Mouse (Mus musculus) right cerebral cortex, postnatal 14 days (tissue): ENCODE results near the gene Gm20388.

Experiments
- DNase-seq: peaks from one replicate; pipeline ENCODE4 v3.0.0; 2022

Gm20388 gene

DNA sequence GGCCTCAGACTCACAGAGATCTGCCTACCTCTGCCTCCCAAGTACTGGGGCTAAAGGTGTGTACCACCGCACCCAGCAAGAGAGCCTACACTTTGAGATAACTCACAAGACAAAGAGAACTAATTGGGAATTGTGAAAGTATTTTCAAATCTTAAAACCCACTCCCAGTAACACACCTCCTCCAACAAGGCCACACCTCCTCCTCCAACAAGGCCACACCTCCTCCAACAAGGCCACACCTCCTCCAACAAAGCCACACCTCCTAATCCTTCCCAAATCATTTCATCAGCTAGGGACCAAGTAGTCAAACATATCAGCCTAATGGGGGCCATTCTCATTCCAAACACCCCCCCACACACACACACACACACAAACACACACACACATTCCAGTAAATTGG lies 3863.8 kb downstream of the Gm20388 start:
- DNase-seq: no peak

- DNase-seq: no peak
These were observed 3866.7 kb downstream of the Gm20388 start for GRCm38 (mm10) chr8:123777319-123777718.

DNA sequence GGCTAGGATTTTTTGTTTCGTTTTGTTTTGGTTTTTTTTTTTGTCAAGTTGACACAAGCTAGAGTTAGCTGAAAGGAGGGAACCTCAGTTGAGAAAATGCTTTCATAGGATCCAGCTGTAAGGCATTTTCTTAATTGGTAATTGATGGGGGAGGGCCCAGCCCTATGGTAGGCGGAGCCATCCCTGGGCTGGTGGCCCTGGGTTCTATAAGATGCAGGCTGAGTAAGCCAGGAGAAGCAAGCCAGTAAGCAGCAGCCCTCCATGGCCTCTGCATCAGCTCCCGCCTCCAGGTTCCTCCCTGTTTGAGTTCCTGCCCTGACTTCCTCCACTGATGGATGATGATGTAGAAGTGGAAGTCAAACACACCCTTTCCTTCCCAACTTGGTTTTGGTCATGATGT lies 3869.8 kb downstream of the Gm20388 start:
- no peak for DNase-seq

DNA sequence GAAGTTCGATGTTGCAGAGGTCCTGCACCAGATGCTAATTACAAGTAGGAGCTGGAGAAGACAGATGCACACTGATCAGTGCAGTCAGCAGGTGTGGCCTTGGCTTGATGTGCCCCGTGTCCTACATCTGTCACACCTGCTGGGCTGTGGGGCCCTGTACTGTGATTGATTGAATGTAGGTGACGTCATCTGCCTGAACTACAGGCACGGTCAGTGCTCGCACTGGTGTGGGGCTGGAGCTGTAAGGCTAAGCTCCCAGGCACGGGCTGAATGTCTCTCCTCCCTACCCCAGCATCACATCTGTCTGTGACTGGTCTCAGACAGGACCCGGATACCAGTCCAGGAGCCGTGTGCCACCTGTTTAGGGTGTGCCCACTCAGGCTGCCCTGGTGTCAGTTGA lies 3870.6 kb downstream of the Gm20388 start:
- no peak for DNase-seq

GRCm38 (mm10) chr8:123783525-123784249 lies 3873.0 kb downstream of the Gm20388 start:
- peak; percentile 89 for DNase-seq

DNA sequence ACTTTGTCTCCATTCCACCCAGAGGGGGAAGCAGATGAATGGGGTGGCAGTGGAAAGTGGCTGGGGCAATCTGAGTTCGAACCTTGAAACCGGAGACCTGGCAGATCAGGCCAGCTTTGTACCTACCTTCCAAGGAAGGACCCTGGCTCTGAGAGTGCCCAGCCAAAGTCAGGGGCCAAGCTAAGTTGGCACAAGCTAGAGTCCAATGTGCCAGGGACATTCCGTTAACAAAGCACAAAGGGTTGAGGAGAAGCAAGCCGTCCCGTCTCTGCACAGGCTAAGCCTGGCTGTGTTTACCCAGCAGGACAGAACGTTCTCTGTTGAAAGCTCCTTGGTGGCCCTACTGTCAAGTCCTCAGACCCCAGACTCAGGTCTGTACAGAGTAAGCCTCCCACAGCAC lies 3875.5 kb downstream of the Gm20388 start:
- DNase-seq: no peak

- DNase-seq: no peak
These were observed 3876.0 kb downstream of the Gm20388 start for GRCm38 (mm10) chr8:123786644-123787043.

GRCm38 (mm10) chr8:123787254-123787897 lies 3876.7 kb downstream of the Gm20388 start:
- no peak for DNase-seq

DNA sequence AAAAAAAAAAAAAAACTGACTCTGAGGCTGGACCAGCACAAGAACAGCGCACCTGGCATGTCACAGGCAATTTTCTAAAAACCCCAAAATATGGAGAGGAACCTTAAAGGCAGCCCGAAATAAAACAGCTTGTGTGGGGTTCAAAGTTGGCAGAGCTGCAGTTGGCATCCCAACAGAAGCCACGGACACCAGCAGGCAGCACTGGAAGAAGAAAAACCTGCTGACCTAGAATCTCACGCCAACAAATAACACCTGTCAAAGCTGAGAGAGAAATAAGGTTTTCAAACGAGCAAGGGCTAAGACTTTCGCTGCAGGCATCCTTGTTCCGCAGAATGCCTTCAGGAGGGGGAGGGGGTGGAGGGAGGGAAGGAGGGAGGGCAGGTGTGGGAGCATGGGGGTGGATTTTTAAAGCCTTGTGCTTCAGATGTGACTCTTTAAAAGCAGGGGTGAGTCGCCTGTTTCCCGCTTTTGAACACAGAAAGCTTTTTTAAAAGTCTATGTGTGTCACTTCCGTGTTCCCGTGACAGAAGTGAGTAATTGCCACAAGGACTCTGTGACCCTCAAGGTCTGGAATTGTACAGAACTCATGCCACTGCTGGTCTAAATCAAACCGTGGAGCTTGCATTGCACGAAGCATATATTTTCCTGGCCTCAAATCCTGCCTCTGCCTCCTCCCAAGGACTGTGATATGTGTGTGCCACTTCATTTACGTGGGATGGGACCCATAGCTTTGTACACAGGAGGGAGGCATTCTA lies 3878.0 kb downstream of the Gm20388 start:
- no peak for DNase-seq

DNA sequence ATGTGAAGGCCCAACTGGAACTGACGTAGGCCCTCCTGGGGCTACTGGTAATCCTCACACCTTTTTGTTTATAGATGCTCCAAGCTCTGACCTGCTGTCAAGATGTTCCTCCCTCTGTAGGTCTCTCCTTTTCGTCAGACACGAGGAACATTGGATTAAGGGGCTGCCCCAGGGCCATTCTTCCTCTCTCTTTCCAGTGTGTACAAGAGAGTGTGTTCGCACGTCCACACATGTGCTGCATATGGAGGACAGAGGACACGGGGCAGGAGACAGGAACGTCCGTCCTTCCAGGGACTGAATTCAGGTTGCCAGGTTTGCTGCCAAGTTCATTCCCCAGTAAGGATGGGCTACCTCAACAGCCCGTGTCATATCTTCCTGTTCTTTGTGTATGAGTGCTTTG lies 3878.8 kb downstream of the Gm20388 start:
- DNase-seq: no peak

GRCm38 (mm10) chr8:123789970-123790369 lies 3879.3 kb downstream of the Gm20388 start:
- DNase-seq: peak; percentile 88

GRCm38 (mm10) chr8:123791101-123791844 lies 3880.6 kb downstream of the Gm20388 start:
- DNase-seq: no peak

GRCm38 (mm10) chr8:123791845-123792225 lies 3881.2 kb downstream of the Gm20388 start:
- no peak for DNase-seq

- DNase-seq: no peak
These were observed 3883.3 kb downstream of the Gm20388 start for GRCm38 (mm10) chr8:123793900-123794299.

DNA sequence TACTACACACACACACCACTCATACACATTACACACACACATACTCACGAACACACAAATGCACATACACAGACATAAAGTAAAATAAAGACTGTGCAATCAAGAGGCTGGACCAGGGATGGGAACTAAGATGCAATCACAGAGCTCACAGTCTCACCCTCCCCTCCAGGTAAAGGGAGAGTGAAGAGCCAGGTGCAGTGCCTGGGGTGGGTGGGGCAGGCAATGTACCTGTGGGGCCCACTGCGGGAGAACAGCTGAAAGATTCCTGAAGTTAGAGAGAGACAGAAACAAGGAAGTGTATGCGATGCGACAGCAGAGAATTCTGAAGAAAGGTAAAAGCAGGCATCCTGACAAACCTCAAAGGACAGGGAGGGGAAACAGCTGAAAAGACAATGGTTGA lies 3884.1 kb downstream of the Gm20388 start:
- no peak for DNase-seq

GRCm38 (mm10) chr8:123796758-123797157 lies 3886.1 kb downstream of the Gm20388 start:
- DNase-seq: no peak

DNA sequence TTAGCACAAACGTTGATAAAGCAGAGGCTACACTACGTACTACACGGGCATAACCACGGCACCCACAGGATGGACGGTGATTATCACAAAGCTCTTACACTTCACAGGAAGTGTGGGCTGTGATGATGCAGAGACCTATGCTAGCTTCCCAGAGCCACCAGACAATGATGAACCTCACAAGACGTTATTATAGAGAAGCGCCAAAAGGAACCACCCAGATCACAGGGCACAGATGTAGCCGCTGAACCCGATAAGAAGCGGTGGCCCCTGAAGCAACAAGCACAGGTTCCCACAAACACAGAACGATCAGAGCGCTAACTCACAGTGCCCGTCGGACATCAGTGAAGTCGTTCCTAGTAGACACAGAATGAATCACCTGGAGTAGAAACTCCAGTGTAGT lies 3887.3 kb downstream of the Gm20388 start:
- no peak for DNase-seq

DNA sequence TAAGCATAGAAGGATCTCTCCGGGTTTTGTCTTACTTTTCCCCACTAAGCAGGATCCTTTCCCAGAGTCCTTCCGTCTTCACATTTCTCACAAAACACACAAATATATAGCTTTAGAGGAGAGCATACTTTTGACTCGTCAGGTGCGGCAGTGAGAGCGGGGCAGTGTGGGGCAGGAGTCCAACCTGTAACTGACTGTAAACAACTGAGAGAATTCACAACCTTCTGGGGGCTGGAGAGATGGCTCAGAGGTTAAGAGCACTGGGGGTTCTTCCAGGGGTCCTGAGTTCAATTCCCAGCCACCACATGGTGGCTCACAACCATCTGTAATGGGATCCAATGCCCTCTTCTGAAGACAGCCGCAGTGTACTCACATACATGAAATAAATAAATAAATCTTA lies 3888.8 kb downstream of the Gm20388 start:
- DNase-seq: no peak

DNA sequence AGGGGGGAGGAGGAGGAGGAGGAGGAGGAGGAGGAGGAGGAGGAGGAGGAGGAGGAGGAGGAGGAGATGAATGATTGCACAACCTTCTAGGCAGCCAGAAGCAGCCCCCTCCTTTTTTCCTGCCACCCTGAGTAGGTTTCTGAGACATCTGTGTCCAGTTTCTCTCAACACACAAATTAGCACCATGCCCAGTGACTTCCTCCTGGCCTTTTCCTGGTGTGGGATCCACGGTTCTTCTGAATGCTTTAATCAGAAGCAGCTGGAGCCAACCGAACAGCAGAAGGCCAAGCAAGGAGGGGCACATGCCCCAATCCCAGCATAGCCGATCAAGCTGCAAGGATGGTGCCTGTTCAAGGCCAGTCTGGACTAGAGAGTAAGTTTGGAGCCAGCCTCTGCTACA lies 3889.2 kb downstream of the Gm20388 start:
- no peak for DNase-seq

DNA sequence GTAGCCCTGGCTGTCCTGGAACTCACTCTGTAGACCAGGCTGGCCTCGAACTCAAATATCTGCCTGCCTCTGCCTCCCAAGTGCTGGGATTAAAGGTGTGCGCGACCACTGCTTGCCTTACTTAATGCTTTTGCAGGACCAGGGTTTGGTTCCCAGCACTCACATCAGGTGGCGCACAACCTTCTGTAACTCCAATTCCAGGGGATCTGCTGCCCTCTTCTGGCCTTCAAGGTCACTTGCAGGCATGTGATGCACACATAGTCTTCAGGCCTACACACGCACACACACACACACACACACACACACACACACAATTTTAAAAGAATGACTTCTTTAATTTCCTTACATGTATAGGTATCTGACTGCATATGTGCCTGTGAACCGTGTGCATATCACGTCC lies 3890.2 kb downstream of the Gm20388 start:
- DNase-seq: no peak

- DNase-seq: no peak
These were observed 3890.9 kb downstream of the Gm20388 start for GRCm38 (mm10) chr8:123801538-123801937.

GRCm38 (mm10) chr8:123803639-123804038 lies 3893.0 kb downstream of the Gm20388 start:
- no peak for DNase-seq

GRCm38 (mm10) chr8:123804586-123804985 lies 3893.9 kb downstream of the Gm20388 start:
- no peak for DNase-seq
